Mouse (Mus musculus) brown adipose tissue, adult 24 weeks (tissue): ENCODE data around the gene Txnrd2. TPM values are rescaled to one million over a fixed set of nuclear protein-coding genes. Genes with fewer than 3 reads are reported as not detected.

Experiments
- H3K27ac ChIP-seq: fragments of 200-500 bp; replicated peaks from 2 replicates; pipeline ENCODE4 v1.5.1; 2012; ENCODE audit warnings: low read depth, mild to moderate bottlenecking, low read length
- H3K4me1 ChIP-seq: fragments of 200-500 bp; 2 replicates; pipeline ENCODE4 v1.6.1; 2012; ENCODE audit warnings: low read length, mixed read lengths; ENCODE audit not compliant: control insufficient read depth, insufficient read depth, insufficient read length
- H3K4me3 ChIP-seq: fragments of 200-500 bp; 2 replicates; pipeline ENCODE4 v1.5.1; 2012; ENCODE audit warnings: low read depth, mild to moderate bottlenecking, low read length, moderate library complexity; ENCODE audit not compliant: insufficient read depth
- polyA plus RNA-seq: library from polyadenylated mRNA; stranded (reverse); fragments of >200 nt; gene quantifications from 2 replicates; pipeline ENCODE4 v1.2.4, GENCODE M21; 2012; ENCODE audit not compliant: missing spikeins, insufficient read depth, insufficient read length

The Txnrd2 gene
- polyA plus RNA-seq, 1 experiment, result 77.6 TPM

- 0 out of 2 replicates have a peak, but pooled peaks cover 3% of the 10 kb centered on the region for H3K4me1 ChIP-seq
- H3K4me3 ChIP-seq, result no peak overlapping the region
- no peak overlapping the region for H3K27ac ChIP-seq
Measured at GRCm38 (mm10) chr16:18403285-18403684, 22.9 kb upstream of the Txnrd2 start.

GRCm38 (mm10) chr16:18405091-18405854 lies 20.9 kb upstream of the Txnrd2 start:
- no peak overlapping the region for H3K27ac ChIP-seq
- no peak overlapping the region for H3K4me3 ChIP-seq

GRCm38 (mm10) chr16:18405876-18406275 lies 20.3 kb upstream of the Txnrd2 start:
- H3K4me1 ChIP-seq, result 0 out of 2 replicates have a peak, but pooled peaks cover 3% of the 10 kb centered on the region
- H3K27ac ChIP-seq, result no peak overlapping the region
- H3K4me3 ChIP-seq, result no peak overlapping the region

More at GRCm38 (mm10) chr16:18405091-18405854, 20.9 kb upstream of the Txnrd2 start:
- 0 out of 2 replicates have a peak, but pooled peaks cover 3% of the 10 kb centered on the region for H3K4me1 ChIP-seq

GRCm38 (mm10) chr16:18406293-18406692 lies 19.9 kb upstream of the Txnrd2 start:
- no peak overlapping the region for H3K4me3 ChIP-seq
- peaks cover 6% of the 10 kb centered on the region for H3K4me1 ChIP-seq
- no peak overlapping the region for H3K27ac ChIP-seq

GRCm38 (mm10) chr16:18407912-18408311 lies 18.3 kb upstream of the Txnrd2 start:
- no peak overlapping the region for H3K4me3 ChIP-seq
- peaks cover 15% of the 10 kb centered on the region for H3K4me1 ChIP-seq
- H3K27ac ChIP-seq, result no peak overlapping the region

- Histone ChIP-seq H3K27ac (0 out of 2 replicates have a peak overlapping the region, but pooled peaks have one; percentile 2), H3K4me3 (no peak overlapping the region), H3K4me1 (peaks cover 27% of the 10 kb centered on the region)
Measured at GRCm38 (mm10) chr16:18409776-18410175, 16.4 kb upstream of the Txnrd2 start.

GRCm38 (mm10) chr16:18410418-18410817 lies 15.8 kb upstream of the Txnrd2 start:
- Histone ChIP-seq H3K4me1 (peaks cover 29% of the 10 kb centered on the region), H3K4me3 (no peak overlapping the region), H3K27ac (0 out of 2 replicates have a peak overlapping the region, but pooled peaks have one; percentile 10)

GRCm38 (mm10) chr16:18411026-18411649 lies 15.0 kb upstream of the Txnrd2 start:
- Histone ChIP-seq H3K4me1 (peaks cover 27% of the 10 kb centered on the region), H3K4me3 (peak overlapping the region; percentile 1; the same call in 1 of the 2 replicates), H3K27ac (peak overlapping the region; percentile 52)

- Histone ChIP-seq H3K4me1 (peaks cover 32% of the 10 kb centered on the region), H3K4me3 (peak overlapping the region; percentile 1; the same call in 1 of the 2 replicates), H3K27ac (peak overlapping the region; percentile 70)
Measured at GRCm38 (mm10) chr16:18411802-18412476, 14.2 kb upstream of the Txnrd2 start.

GRCm38 (mm10) chr16:18413032-18413816 lies 13.0 kb upstream of the Txnrd2 start:
- Histone ChIP-seq H3K4me1 (peaks cover 32% of the 10 kb centered on the region), H3K27ac (peak overlapping the region; percentile 70), H3K4me3 (no peak overlapping the region)

GRCm38 (mm10) chr16:18416094-18416761 lies 10.0 kb upstream of the Txnrd2 start:
- Histone ChIP-seq H3K27ac (peak overlapping the region; percentile 77), H3K4me3 (no peak overlapping the region), H3K4me1 (peaks cover 38% of the 10 kb centered on the region)

GRCm38 (mm10) chr16:18416837-18417236 lies 9.3 kb upstream of the Txnrd2 start:
- no peak overlapping the region for H3K4me3 ChIP-seq
- H3K27ac ChIP-seq, result peak overlapping the region; percentile 77
- H3K4me1 ChIP-seq, result peaks cover 33% of the 10 kb centered on the region

GRCm38 (mm10) chr16:18417491-18417890 lies 8.7 kb upstream of the Txnrd2 start:
- Histone ChIP-seq H3K4me3 (no peak overlapping the region), H3K27ac (no peak overlapping the region), H3K4me1 (peaks cover 29% of the 10 kb centered on the region)
